Mouse (Mus musculus) testis, adult 2 months (tissue): ENCODE measurements around the gene Trip11.
"Not testable (repeated sequence)": the region's sequence is repeated elsewhere in the genome, so short reads cannot be mapped to it uniquely, and the experiment has no call there.

Experiments
- CTCF ChIP-seq: fragments of 200-500 bp; IDR thresholded peaks from 2 replicates; pipeline ENCODE4 v1.5.1; 2012; ENCODE audit warnings: low read depth, mild to moderate bottlenecking, inconsistent platforms, low read length, moderate library complexity; ENCODE audit not compliant: control insufficient read depth, insufficient read depth, insufficient replicate concordance
- POLR2A ChIP-seq: fragments of 200-500 bp; IDR thresholded peaks from 2 replicates; pipeline ENCODE4 v1.6.1; 2012; ENCODE audit warnings: low read depth, mild to moderate bottlenecking, inconsistent platforms, low read length, moderate library complexity; ENCODE audit not compliant: control insufficient read depth

- TF ChIP-seq POLR2A, CTCF: not testable (repeated sequence)
Measured at GRCm38 (mm10) chr12:101955821-101956220, 42.8 kb upstream of the Trip11 start.
